Mouse (Mus musculus): ENCODE data around the gene Tmem182.

Gene Tmem182

GRCm38 (mm10) chr1:40799121-40799520 is 6.3 kb upstream of the Tmem182 start:
- no peak for DNase-seq (ENCODE audit: low read depth)

GRCm38 (mm10) chr1:40800908-40801307 is 4.5 kb upstream of the Tmem182 start:
- peak; percentile 50 for DNase-seq (ENCODE audit: low read depth)

GRCm38 (mm10) chr1:40802759-40803158 is 2.6 kb upstream of the Tmem182 start:
- DNase-seq (ENCODE audit: low read depth) = peak; percentile 78

- no peak for DNase-seq (ENCODE audit: low read depth)
Observed at GRCm38 (mm10) chr1:40804118-40804517, 1.3 kb upstream of the Tmem182 start.

- no peak for DNase-seq (ENCODE audit: low read depth)
Observed at GRCm38 (mm10) chr1:40805891-40806290, 490 bp downstream of the Tmem182 start.

GRCm38 (mm10) chr1:40808643-40809042 is 3.2 kb downstream of the Tmem182 start:
- DNase-seq (ENCODE audit: low read depth) = no peak

GRCm38 (mm10) chr1:40815071-40815845 is 9.9 kb downstream of the Tmem182 start:
- DNase-seq (ENCODE audit: low read depth) = no peak

GRCm38 (mm10) chr1:40824517-40824916 is 19.1 kb downstream of the Tmem182 start:
- DNase-seq (ENCODE audit: low read depth) = no peak

GRCm38 (mm10) chr1:40824936-40825335 is 19.5 kb downstream of the Tmem182 start:
- DNase-seq (ENCODE audit: low read depth) = no peak

GRCm38 (mm10) chr1:40825826-40826225 is 20.4 kb downstream of the Tmem182 start:
- DNase-seq (ENCODE audit: low read depth) = no peak

GRCm38 (mm10) chr1:40829213-40829914 is 24.0 kb downstream of the Tmem182 start:
- DNase-seq (ENCODE audit: low read depth) = no peak

GRCm38 (mm10) chr1:40830712-40831507 is 25.5 kb downstream of the Tmem182 start:
- DNase-seq (ENCODE audit: low read depth) = no peak

- no peak for DNase-seq (ENCODE audit: low read depth)
Observed at GRCm38 (mm10) chr1:40835468-40835867, 30.1 kb downstream of the Tmem182 start.

- no peak for DNase-seq (ENCODE audit: low read depth)
Observed at GRCm38 (mm10) chr1:40840605-40841004, 35.2 kb downstream of the Tmem182 start.

GRCm38 (mm10) chr1:40841032-40841761 is 35.8 kb downstream of the Tmem182 start:
- DNase-seq (ENCODE audit: low read depth) = peak; percentile 50

GRCm38 (mm10) chr1:40844616-40845015 is 39.2 kb downstream of the Tmem182 start:
- peak; percentile 49 for DNase-seq (ENCODE audit: low read depth)

GRCm38 (mm10) chr1:40847196-40847938 is 42.0 kb downstream of the Tmem182 start:
- peak; percentile 96 for DNase-seq (ENCODE audit: low read depth)

GRCm38 (mm10) chr1:40851286-40851685 is 45.9 kb downstream of the Tmem182 start:
- DNase-seq (ENCODE audit: low read depth) = no peak

- no peak for DNase-seq (ENCODE audit: low read depth)
Observed at GRCm38 (mm10) chr1:40855268-40855667, 49.9 kb downstream of the Tmem182 start.

- no peak for DNase-seq (ENCODE audit: low read depth)
Observed at GRCm38 (mm10) chr1:40856846-40857636, 51.6 kb downstream of the Tmem182 start.

Measured in 416B (cell line).